In the genomic region with DNA sequence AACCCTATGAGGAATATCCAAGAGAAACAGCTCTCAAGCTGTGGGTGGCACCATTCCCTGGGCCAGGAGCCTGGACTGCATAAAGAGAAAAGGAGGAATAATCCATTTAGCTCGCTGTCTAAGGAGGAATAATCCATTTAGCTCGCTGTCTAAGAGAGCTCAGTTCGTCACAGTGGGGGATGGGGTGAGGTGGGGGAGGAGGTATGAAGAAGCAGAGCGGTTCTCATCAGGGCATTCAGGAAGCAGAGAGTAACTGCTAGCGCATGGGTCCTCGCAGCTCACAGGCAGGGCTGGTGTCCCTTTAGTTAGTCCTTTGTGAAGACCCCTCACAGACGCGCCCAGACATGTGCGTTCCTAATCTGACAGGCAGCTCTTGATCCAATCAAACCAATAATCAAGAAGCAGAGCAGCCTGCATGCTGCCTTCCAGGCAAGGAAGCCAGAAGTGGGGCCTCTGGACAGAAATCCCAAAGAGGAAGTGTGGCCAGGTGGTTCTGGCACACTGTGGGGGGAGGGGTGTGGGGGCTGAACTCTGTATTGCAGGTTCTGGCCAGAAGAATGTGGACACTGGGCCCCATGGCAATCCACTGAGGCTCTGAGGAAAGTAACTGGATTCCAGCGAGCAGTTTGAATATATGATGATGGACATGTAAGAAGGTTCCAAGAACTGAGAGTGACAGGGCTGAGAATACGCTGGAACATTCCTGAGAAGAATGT, we compare ENCODE assay signal across 14 mouse cellular contexts. TPM values are rescaled to one million over a fixed set of nuclear protein-coding genes. Genes with fewer than 3 reads are reported as not detected.
DNase-seq lines count a peak whose midpoint lies in the region; ATAC-seq lines count a peak whose summit lies in the region.
"Had no signal": no experiment of that assay in that cellular context is flagged by ENCODE, and none has a peak within 500 bp of the region (broad histone marks: within the 10 kb centered on the region; RNA-seq: fewer than 3 reads in every experiment).

No protein-coding gene starts in this region.

- H3K4me1 ChIP-seq in midbrain, embryonic 10.5 days = peaks cover 18% of the 10 kb centered on the region
- H3K4me1 ChIP-seq in midbrain, embryonic 16.5 days (ENCODE audit: control insufficient read depth, insufficient read depth, low read length) = no peaks in the 10 kb centered on the region
- H3K4me1 ChIP-seq: heart, embryonic 13.5 days; kidney, embryonic 15.5 days had no signal

- no peaks in the 10 kb centered on the region for H3K36me3 ChIP-seq in midbrain, embryonic 10.5 days
- no peaks in the 10 kb centered on the region for H3K36me3 ChIP-seq in midbrain, embryonic 16.5 days (ENCODE audit: control insufficient read depth, insufficient read depth, low read length)
- H3K36me3 ChIP-seq: heart, embryonic 13.5 days; kidney, embryonic 15.5 days; liver, embryonic 15.5 days had no signal

- no peaks in the 10 kb centered on the region for H3K9me3 ChIP-seq in midbrain, embryonic 10.5 days (replicated peaks)
- H3K9me3 ChIP-seq in midbrain, embryonic 16.5 days (replicated peaks; ENCODE audit: control insufficient read depth, low read length, poor library complexity, severe bottlenecking) = no peaks in the 10 kb centered on the region
- H3K9me3 ChIP-seq: heart, embryonic 13.5 days; kidney, embryonic 15.5 days; liver, embryonic 15.5 days had no signal

- WGBS in midbrain, embryonic 10.5 days = 56% methylated on average over 11 of the region's 11 CpGs
- 33% methylated on average over 11 of the region's 11 CpGs for WGBS in midbrain, embryonic 16.5 days

- ATAC-seq in midbrain, embryonic 16.5 days = no peak
- ATAC-seq: forebrain, embryonic 16.5 days had no signal

- peak; percentile 49 for DNase-seq in midbrain, embryonic 10.5 days (ENCODE audit: low spot score)
- peak; percentile 50 for DNase-seq in MN1 (ENCODE audit: low spot score)
- peak; percentile 24 for DNase-seq in embryo, embryonic 11 days
- peak; percentile 36 for DNase-seq in retina, embryonic 14.5 days (ENCODE audit: low spot score)
- DNase-seq in gastrocnemius, postnatal 25 days = no peak
- DNase-seq in ovary, postnatal 10 days (ENCODE audit: low spot score) = no peak
- DNase-seq: cerebellum, adult 9-10 months; thymus, adult 18-20 months had no signal

- no peak overlapping the region for H3K9ac ChIP-seq in midbrain, embryonic 16.5 days (ENCODE audit: low read depth, low read length)
- H3K9ac ChIP-seq: heart, embryonic 13.5 days; hindbrain, embryonic 14.5 days; kidney, embryonic 15.5 days; liver, embryonic 15.5 days had no signal

- H3K27me3 ChIP-seq in midbrain, embryonic 10.5 days (ENCODE audit: low read depth, poor library complexity, severe bottlenecking) = peaks cover 44% of the 10 kb centered on the region
- H3K27me3 ChIP-seq in midbrain, embryonic 16.5 days (ENCODE audit: control insufficient read depth, insufficient read depth, low read depth, low read length) = no peaks in the 10 kb centered on the region
- H3K27me3 ChIP-seq: heart, embryonic 13.5 days; kidney, embryonic 15.5 days had no signal

- no peak overlapping the region for H3K4me2 ChIP-seq in midbrain, embryonic 16.5 days (ENCODE audit: low read length)
- H3K4me2 ChIP-seq: heart, embryonic 13.5 days; hindbrain, embryonic 14.5 days; kidney, embryonic 15.5 days; liver, embryonic 15.5 days had no signal

- H3K27ac ChIP-seq in midbrain, embryonic 10.5 days (replicated peaks) = peak overlapping the region; percentile 39; the same call in 1 of the 2 replicates
- H3K27ac ChIP-seq in midbrain, embryonic 16.5 days (ENCODE audit: low read length) = no peak overlapping the region
- H3K27ac ChIP-seq: heart, embryonic 13.5 days; hindbrain, embryonic 14.5 days; kidney, embryonic 15.5 days; liver, embryonic 15.5 days had no signal

- no peak overlapping the region for H3K4me3 ChIP-seq in midbrain, embryonic 10.5 days
- H3K4me3 ChIP-seq in midbrain, embryonic 16.5 days (ENCODE audit: low read depth, low read length) = no peak overlapping the region
- H3K4me3 ChIP-seq: heart, embryonic 13.5 days; kidney, embryonic 15.5 days; liver, embryonic 15.5 days had no signal

RNA-seq across cellular contexts. Expression of gene Il4ra, which starts 9.4 kb away (rescaled TPM):
- polyA plus RNA-seq in midbrain, embryonic 10.5 days (2016; fragmentation: Nextera tagmentation; extraction: Ambion mirVana) = 5.5 and 6.9 TPM in 2 replicates
- 5.1 and 5.2 TPM in 2 replicates for polyA plus RNA-seq in midbrain, embryonic 16.5 days (2015; fragmentation: Nextera tagmentation; extraction: Ambion mirVana)
- 1 to 10 TPM; 4.3 to 4.7 TPM for total RNA-seq in gastrocnemius, postnatal 25 days (2021)

RNA-seq across cellular contexts. Expression of gene Nsmce1, which starts 51.1 kb away (rescaled TPM):
- 129 and 133 TPM in 2 replicates for polyA plus RNA-seq in midbrain, embryonic 10.5 days (2016; fragmentation: Nextera tagmentation; extraction: Ambion mirVana)
- polyA plus RNA-seq in midbrain, embryonic 16.5 days (2015; fragmentation: Nextera tagmentation; extraction: Ambion mirVana) = 85.5 and 86.6 TPM in 2 replicates
- 1 to 10 TPM; 9.3 TPM for total RNA-seq in gastrocnemius, postnatal 25 days (2021)

Comparison
In these comparisons a context has a peak if more than half of its experiments do, and no peak if none do; other contexts are left out.
1. DNase-seq: peak in midbrain, embryonic 10.5 days (single experiment), MN1 (single experiment), embryo, embryonic 11 days (single experiment) and retina, embryonic 14.5 days (single experiment); none in gastrocnemius, postnatal 25 days (single experiment) and ovary, postnatal 10 days (single experiment).